Mouse (Mus musculus): ENCODE results near the gene Fbxl18.

The Fbxl18 gene

DNA sequence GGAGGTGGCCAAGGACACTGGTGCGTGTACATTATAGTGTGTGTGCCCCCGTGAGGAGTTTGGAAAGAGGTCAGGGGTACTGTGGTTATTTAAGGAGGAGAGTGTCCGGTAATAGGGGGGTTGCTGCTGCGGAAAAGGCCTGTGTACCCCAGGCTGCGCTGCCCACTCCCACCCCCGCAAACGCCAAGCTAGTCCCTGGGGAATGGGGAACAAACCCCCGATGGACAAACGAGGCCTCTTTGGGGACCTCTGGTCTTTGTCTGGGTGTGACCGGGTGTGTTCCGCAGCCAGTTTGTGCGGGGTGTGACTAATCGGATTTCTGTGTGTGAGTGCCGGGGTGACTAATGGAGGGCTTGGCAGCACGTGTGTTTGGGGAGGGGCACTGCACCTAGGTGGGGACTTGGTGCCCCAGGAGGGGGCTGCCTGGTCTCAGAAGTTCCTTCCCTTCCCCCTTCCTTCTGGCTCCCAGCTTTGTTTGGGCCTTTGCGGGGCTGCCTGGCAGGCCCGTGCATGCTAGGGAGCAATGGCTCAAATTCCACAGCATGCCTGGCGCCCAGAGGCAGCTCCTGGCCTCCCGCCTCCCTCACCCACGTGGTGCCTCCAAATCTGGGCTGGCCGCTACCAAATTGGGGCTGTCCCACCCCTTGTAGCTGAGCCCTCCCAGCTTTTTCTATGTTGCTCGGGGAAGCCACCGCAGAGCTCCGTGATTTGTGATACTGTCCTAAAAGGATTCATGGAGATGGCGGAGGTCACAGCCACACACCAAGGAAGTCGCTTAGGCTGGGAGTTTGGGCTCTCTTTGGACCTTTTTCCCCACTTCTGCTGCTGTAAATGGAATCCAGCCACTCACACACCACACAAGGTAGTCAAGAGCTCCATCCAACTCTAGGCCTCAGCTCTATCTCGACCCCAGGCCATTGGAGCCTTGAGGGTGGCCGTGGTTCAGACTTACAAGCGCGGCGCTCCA is 71.8 kb downstream of the Fbxl18 start:
- peak in 1 of 2 experiments; percentile 62 for DNase-seq (ENCODE audit: low spot score in 2 of 2)

DNA sequence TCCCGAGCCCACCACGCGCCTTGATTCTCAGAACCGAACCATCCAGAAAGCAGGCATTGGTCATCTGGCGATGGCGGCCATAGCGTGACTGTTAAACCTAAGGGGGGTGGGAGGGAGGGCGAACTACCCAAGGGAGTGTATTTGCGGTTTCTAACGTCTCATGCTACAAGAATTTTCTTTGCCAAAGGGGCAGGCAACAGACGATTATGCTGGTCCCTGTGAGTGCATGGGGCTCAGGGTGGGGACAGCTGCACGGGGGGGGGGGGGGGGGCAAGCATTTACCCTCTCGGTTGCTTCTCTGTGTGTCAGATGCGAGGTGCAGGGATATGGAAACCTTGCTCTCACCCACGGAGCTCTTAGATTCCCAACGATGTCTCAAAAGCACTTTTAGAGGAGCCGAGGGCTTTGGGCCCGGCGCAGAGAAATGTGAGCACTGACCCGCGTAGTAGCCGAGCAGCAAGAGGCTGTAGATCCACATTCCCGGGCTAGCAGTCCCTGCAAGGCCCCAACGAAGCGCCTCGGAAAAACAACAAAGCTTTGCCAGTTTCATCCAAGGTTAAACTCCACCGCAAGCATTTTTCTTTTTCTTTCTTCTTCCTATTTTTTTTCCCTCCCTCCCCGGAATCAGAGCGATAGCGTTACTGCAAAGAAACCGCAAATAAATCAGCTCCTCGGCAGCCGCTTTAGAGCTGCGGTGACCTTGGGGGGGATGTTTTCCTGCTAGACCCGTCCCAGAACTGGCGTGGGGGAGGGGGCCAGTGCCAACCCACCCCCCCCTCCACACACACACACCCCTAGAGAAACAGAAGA is 72.7 kb downstream of the Fbxl18 start:
- DNase-seq (ENCODE audit: low spot score in 2 of 2) = peak in 1 of 2 experiments; percentile 49

DNA sequence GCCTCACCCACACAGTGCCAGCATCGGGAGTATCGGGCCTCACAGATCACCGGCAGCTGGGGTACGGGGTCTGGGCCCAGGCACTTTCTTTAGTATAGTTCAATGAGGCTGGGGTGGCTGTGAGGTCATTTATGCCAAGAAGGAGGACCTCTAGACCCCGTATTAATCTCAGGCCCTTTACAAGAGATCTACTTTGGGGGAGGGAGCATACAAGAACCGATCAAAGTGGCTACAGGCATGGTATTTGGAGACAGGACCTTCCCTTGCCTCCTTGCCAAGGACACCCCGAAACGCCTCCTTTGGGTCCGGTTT is 73.3 kb downstream of the Fbxl18 start:
- no peak for DNase-seq (ENCODE audit: low spot score in 2 of 2)

DNA sequence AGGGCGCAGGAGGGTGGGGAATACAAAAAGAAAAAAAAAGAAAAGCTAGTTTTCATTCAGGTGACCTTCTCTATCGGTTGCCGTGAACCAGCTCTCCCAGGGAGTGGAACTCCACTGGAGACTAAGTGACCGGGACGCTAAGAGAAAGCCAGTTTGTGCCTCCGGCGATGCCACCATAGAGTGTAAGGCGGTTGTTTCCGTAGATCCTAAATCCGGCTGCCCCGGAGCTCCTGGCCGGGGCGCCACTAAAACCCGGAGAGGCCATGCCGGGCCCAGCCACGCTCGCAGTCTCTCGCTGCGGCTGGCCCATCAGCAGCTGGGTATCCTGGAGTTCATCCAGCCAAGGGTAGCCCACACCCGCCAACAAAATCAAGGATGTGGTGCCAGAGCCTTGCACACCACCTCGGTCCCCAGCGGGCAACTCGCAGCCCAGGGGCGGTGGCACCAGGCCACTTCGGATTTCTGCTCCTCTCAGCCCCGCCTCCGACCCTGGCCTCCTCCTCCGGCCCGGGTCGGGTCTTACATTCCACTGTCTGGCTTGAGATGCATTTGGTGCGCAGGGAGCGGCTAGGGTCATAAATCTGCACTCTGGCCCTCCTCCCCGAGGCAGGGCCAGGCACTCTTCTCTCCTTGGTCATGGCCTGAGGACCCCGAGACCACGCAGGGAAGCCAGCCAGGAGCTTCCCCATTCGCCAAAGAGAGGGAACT is 73.8 kb downstream of the Fbxl18 start:
- DNase-seq (ENCODE audit: low spot score in 2 of 2) = peak in 1 of 2 experiments; percentile 76

DNA sequence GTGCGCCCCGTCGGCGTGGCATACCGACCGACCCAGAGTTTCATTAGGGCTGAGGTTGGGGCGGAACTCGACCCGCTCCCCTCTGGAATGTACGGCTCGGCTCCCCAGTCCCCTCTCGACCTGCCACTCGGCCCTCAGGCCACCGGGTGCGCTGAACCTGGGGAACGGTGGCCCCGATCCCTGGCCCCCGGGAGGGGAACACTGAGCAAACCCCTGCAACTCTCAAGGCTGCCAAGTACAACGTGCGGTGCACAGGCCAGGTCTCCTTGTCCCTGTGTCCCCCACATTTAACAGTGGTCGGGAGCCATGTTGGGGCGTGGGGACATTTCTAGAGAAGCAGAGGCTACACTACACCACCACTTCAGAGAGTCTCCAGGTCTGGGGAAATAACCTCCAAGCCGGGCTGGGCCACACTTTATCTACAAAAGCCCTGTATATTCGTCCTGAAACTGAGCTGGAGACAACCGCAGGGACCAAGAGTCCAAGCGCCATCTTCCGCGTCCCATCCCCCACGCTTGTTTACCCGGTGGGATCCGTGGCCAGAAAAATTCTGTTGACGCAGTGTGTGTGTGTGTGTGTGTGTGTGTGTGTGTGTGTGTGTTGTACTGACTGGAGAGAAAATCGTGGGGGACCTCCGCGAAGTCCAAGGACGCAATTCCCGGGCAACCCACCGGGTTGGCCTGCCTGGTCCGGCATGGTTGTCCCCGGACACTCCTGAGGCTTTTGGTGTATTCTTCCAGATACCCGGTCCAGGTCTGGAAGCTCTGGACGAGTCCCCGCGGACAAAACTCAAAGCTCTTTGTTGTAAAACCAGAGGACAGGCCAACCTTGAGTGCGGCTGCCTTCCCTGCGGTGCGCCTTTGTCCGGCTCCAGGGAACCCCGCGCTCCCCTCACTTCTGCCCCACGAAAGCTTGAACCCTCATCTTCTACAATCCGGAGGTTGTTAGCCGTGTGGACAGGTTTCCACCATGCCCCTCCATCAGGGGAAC is 74.7 kb downstream of the Fbxl18 start:
- DNase-seq (ENCODE audit: low spot score in 2 of 2) = peak in 1 of 2 experiments; percentile 72

DNA sequence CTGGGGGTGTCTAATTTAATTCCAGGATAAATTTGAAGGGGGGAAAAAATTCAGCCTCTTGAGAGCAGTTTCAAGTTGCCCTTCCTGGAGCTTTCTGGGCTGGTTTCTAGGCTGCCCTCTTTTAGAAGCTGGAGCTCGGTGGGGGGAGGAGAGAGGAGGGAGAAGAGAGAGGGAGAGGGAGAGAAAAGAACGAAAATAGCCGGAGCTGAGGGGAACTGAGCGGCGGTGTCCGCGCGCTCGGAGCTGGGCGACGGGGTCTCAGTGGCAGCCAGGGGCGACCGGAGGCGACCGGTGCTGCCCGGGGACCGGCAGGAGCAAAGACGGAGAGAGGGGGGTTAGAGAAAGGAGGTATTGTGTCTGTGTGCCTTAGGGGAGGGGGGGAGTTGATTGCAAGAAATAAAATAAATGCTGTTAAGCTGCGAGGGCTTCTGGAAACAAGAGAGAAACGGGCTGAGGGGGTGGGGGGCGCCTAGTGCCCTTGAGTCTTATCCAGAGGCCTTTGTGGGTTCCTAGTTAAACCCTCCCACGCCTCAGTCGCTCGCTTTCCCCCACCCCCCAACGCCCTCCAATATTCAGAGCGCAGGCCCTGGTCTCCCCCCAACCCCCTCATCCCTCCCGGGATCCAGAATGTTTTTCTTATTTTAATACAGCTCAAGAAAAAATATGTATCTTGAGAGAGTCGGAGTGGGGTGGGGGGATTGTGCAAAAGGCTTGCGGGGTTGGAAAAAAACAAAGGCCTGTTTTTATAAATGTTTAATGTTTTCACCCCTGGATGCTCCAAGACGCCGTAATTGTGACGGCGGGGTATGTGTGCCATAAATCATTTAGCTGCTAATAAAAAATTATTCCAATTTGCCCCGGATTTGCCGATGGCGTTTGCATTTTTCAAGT is 75.6 kb downstream of the Fbxl18 start:
- peak in 1 of 2 experiments; percentile 88 for DNase-seq (ENCODE audit: low spot score in 2 of 2)

DNA sequence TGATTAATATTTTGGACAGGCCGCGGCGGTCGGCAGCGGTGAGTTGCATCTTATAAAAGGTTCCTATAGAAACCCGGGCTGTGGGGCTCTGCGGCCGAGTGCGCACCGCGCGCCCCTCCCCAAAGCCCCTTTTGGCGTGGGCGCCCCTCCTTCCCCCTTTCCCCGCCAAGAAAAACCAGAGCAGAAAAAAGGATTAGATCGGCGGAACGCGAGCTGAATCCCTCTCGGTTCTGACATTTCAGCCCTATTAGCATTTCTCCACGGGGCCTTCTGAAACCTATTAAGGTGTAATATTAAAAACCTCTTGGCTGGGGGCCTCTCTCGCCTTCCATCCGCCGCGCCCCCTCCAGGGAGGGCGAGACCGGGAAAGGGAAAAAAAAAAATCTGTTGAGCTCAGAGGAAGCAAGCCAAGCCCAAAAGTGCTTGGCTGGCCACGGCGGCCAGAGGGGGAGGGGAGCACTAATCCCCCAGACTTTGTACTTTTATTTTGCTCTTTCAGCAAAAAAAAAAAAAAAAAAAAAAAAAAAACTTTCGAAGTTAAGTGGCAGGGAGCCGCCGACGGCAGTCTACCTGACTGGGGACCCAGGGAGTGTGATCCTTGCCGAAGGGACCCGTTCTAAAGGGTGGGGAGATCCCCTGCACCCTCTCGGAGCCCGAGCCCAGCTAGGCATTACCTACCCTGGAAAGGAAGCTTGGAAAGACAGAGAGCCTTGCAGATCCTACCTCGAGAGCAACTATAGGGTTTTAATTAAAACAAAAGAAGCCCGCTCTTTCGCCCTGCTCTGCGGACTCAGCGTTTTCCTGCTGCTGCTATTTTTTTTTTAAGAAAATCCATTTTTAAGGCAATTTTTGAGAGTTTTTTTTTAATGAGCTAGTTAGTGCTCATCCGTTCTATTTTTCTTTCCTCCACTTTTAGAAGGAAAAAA is 76.5 kb downstream of the Fbxl18 start:
- peak in 1 of 2 experiments; percentile 51 for DNase-seq (ENCODE audit: low spot score in 2 of 2)

DNA sequence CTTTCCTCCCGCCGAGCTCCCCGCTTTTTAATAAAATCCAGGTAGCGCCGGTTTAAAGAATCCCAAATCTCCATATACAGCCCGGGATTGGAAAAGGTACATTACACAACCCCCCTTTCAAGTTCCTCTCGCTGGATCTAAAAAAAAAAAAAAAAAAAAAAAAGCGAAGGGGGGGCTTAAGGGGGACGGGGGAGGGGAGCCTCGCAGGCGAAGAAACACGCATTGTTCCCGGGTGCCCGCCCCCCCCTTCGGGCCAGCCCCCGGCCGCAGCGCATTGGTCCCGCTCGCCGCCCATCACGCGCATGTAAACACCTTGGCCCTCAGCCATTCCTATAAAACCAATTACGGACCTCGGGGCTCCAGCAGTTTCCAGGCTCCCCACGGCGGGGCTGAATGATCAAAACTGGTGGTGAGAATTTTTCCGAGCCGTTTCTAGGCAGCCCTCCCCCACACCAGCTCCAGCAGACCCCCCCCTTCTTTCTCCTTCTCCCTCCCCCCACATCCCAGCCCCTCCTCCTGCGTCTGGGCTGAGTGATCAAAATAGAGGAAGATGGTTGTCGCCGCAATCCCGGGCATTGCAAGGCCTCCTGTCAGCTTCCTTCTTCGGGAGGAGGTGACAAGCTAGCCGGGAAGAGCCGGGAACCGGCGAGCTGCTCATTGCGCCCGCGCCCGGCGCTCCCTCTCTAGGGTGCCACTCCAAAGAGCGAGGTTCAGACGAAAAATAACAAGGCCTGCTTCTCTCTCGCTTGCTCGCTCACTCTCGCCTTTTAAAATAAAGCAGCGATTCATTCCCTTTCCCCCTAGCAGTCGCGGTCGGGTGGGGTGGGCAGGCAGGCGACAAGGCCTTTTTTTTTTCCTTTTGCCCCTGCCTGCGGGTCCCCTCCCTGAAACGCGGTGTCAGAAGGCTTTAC is 77.4 kb downstream of the Fbxl18 start, which contains the start of gene Tnrc18:
Gene Tnrc18, minus strand, starts transcription at position 139 of the 911 bp plus-strand sequence.
- DNase-seq (ENCODE audit: low spot score in 2 of 2) = peak; percentile 96 to 99

All from left cerebral cortex, adult 9 months (tissue).